Mouse (Mus musculus) bone marrow, adult 2 months (tissue): ENCODE results near the gene Tmem106a.
"Not testable (repeated sequence)": the region's sequence is repeated elsewhere in the genome, so short reads cannot be mapped to it uniquely, and the experiment has no call there.

Experiments
- CTCF ChIP-seq: fragments of 200-500 bp; IDR thresholded peaks from 2 replicates; pipeline ENCODE4 v1.5.1; 2011; ENCODE audit warnings: low read length, control low read depth; ENCODE audit not compliant: control insufficient read depth, insufficient read depth
- POLR2A ChIP-seq: fragments of 200-500 bp; IDR thresholded peaks from 2 replicates; pipeline ENCODE4 v1.6.1; 2011; ENCODE audit warnings: low read depth, mild to moderate bottlenecking, control low read depth, low read length, borderline replicate concordance; ENCODE audit not compliant: control insufficient read depth

DNA sequence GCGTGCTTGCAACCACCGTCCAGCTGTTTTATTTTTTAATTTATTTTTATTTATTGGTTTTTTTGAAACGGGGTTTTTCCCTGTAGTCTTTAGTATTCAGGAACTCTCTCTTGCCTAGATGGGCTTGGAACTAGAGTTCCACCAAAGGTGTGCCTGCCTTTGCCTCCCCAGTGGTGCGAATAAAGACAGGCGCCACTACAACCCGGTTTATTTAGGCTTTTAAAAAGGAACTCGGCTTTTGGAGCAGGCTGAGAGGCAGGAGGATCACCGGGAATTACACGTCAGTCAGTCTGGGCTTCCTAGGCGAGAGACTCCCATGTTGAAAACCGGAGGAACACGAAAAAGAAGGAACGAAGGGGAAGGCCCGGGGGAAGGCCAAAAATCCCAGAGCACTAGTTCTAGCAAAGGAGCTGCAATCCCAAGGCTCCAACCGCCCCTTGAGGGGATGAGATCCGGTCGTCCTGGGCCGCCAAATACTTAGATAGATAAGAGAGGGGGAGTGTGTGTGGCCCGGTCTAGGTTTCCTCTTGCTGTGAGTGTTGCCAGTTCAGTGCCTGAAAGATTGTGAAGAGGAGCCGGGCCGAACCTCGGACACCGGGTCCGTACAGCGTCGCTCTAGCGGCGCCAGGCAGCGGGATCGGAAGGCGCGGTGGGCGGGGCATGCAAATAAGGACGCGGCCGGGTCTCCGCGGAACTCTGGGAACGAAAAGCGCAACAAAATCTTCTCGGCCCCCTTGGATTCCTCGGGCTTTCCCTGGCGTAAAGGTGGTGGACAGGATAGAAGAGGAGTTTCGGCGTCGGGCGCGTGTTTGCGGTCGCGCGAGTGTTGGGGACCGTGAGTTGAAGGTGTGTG, 59.0 kb downstream of the Tmem106a start:
- not testable (repeated sequence) for TF ChIP-seq CTCF, POLR2A
